Mouse (Mus musculus): ENCODE results near the gene Slc16a6. TPM values are rescaled to one million over a fixed set of nuclear protein-coding genes. Genes with fewer than 3 reads are reported as not detected.

Gene Slc16a6
- polyA plus RNA-seq, 1 experiment from 2014 or later: 5.4 TPM

GRCm38 (mm10) chr11:109419461-109419860, 53.9 kb downstream of the Slc16a6 start:
- H3K4me3 ChIP-seq (replicated peaks): no peak overlapping the region
- no peaks in the 10 kb centered on the region for H3K36me3 ChIP-seq (replicated peaks)
- H3K27ac ChIP-seq: no peak overlapping the region
- 0 out of 2 replicates have a peak, but pooled peaks cover 2% of the 10 kb centered on the region for H3K4me1 ChIP-seq
- 46% methylated on average over 4 of the region's 4 CpGs for WGBS
- no peak overlapping the region for H3K4me2 ChIP-seq
- no peak overlapping the region for H3K9ac ChIP-seq
- no peaks in the 10 kb centered on the region for H3K27me3 ChIP-seq
- H3K9me3 ChIP-seq: peaks cover 5% of the 10 kb centered on the region
- ATAC-seq (ENCODE audit: low FRiP score): no peak

- Histone ChIP-seq H3K27me3 (no peaks in the 10 kb centered on the region), H3K9ac (no peak overlapping the region), H3K4me1 (0 out of 2 replicates have a peak, but pooled peaks cover 2% of the 10 kb centered on the region), H3K36me3 (replicated peaks) (no peaks in the 10 kb centered on the region), H3K27ac (no peak overlapping the region), H3K4me3 (replicated peaks) (no peak overlapping the region), H3K9me3 (peaks cover 5% of the 10 kb centered on the region), H3K4me2 (no peak overlapping the region)
- no peak for ATAC-seq (ENCODE audit: low FRiP score)
- 87% methylated on average over 9 of the region's 9 CpGs for WGBS
Measured at GRCm38 (mm10) chr11:109417472-109418040, 55.8 kb downstream of the Slc16a6 start.

DNA sequence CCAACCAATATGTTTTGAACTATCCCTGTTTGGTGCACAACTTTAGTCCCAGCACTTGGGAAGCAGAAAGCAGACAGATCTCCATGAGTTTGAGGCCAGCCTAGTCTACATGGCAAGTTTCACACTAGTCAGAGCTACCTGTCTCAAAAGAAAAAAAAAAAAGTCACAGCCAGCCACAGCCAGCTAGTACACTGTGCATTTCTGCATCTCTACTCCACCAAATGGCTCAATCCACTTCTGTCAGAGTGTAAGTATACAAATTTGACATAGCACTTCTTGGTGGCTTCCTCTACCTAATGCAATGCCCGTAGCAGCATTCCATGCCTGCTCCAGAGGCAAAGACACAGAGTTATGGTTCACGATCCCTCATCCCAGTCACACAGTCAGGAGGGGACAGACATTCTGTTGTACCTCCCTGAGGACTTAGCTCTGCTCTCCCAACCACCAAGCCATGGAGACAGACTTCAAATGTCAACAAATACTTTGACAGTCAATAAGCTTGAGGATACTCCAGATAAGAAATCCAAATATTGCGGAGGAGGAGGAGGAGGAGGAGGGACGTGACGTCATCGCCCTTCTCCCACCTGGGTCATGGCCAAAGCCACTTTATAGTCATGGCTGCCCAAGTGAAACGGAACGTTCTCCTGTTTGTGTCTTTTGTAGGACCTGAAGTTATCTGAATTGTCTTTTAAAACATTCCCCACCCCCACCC, 56.5 kb downstream of the Slc16a6 start:
- H3K9me3 ChIP-seq: no peaks in the 10 kb centered on the region; the same call in 1 of the 2 replicates
- H3K36me3 ChIP-seq (replicated peaks): no peaks in the 10 kb centered on the region
- no peak overlapping the region for H3K4me2 ChIP-seq
- no peak for ATAC-seq (ENCODE audit: low FRiP score)
- H3K4me1 ChIP-seq: 0 out of 2 replicates have a peak, but pooled peaks cover 2% of the 10 kb centered on the region
- H3K4me3 ChIP-seq (replicated peaks): no peak overlapping the region
- H3K27me3 ChIP-seq: no peaks in the 10 kb centered on the region
- H3K27ac ChIP-seq: no peak overlapping the region
- no peak overlapping the region for H3K9ac ChIP-seq
- 89% methylated on average over 8 of the region's 8 CpGs for WGBS

GRCm38 (mm10) chr11:109414802-109415201, 58.6 kb downstream of the Slc16a6 start:
- Histone ChIP-seq H3K9me3 (no peaks in the 10 kb centered on the region), H3K4me3 (replicated peaks) (no peak overlapping the region), H3K4me2 (no peak overlapping the region), H3K27ac (no peak overlapping the region), H3K36me3 (replicated peaks) (no peaks in the 10 kb centered on the region), H3K27me3 (no peaks in the 10 kb centered on the region), H3K9ac (no peak overlapping the region), H3K4me1 (0 out of 2 replicates have a peak, but pooled peaks cover 2% of the 10 kb centered on the region)
- WGBS: 91% methylated on average over 5 of the region's 5 CpGs
- ATAC-seq (ENCODE audit: low FRiP score): no peak

DNA sequence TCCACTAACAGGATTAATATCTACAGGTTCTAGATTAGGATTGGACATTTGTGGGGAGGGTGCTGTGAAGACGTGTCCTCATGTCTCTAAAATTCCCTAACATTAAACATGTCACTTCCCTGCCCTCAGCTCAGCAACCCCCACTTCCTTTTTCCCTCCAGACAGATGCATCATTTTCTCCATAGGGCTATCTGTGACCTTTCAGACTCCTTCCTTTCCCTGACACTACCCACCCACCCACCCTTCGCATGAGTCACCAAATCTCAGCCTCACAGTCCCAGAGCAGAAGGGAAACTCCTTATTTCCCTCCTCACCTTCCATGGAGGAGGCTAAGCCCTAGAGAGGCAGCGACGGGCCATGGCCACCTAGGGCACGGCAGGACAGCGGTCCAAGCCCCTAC, 59.8 kb downstream of the Slc16a6 start, which contains the start of gene 9930022D16Rik:
Gene 9930022D16Rik (plus strand): TSS at position 301 of the 400 bp plus-strand sequence.
- ATAC-seq (ENCODE audit: low FRiP score): no peak
- Histone ChIP-seq H3K4me2 (no peak within 1 kb of the TSS), H3K36me3 (replicated peaks) (no peaks in the 10 kb centered on the region), H3K4me3 (replicated peaks) (no peak within 1 kb of the TSS), H3K9me3 (no peaks in the 10 kb centered on the region), H3K27ac (no peak within 1 kb of the TSS), H3K27me3 (no peaks in the 10 kb centered on the region), H3K9ac (no peak within 1 kb of the TSS), H3K4me1 (no peaks in the 10 kb centered on the region)
- 93% methylated on average over 6 of the region's 6 CpGs for WGBS

- no peaks in the 10 kb centered on the region for H3K9me3 ChIP-seq
- H3K36me3 ChIP-seq (replicated peaks): no peaks in the 10 kb centered on the region
- H3K4me3 ChIP-seq (replicated peaks): no peak overlapping the region
- no peak overlapping the region for H3K4me2 ChIP-seq
- ATAC-seq (ENCODE audit: low FRiP score): no peak
- WGBS: 91% methylated on average over 15 of the region's 15 CpGs
- no peak overlapping the region for H3K27ac ChIP-seq
- no peak overlapping the region for H3K9ac ChIP-seq
- no peaks in the 10 kb centered on the region for H3K4me1 ChIP-seq
- H3K27me3 ChIP-seq: no peaks in the 10 kb centered on the region
Measured at GRCm38 (mm10) chr11:109410197-109410980, 63.0 kb downstream of the Slc16a6 start.

DNA sequence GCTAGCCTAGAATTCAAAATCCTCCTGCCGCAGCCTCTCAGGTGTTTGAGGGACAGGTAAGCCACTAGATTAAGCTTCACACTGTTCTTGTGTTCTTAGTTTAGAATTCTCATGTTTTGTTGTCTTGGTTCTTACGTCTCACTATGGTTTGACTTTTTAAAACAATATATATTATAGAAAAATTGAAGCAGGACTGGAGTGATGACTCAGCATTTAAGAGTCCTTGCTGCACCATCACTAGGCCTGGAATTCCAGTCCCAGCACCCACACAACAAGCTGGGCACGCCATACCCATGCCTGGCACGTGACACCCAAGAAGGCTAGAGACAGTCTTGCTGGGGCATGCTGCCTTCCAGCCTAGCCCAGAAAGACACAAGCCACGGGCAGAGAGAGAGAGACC, 67.0 kb downstream of the Slc16a6 start:
- H3K4me2 ChIP-seq: no peak overlapping the region
- H3K36me3 ChIP-seq (replicated peaks): peaks cover 1% of the 10 kb centered on the region; the same call in 1 of the 2 replicates
- no peaks in the 10 kb centered on the region for H3K4me1 ChIP-seq
- no peaks in the 10 kb centered on the region for H3K9me3 ChIP-seq
- H3K4me3 ChIP-seq (replicated peaks): no peak overlapping the region
- no peak for ATAC-seq (ENCODE audit: low FRiP score)
- no peak overlapping the region for H3K9ac ChIP-seq
- no peaks in the 10 kb centered on the region for H3K27me3 ChIP-seq
- WGBS: 86% methylated on average over 5 of the region's 5 CpGs
- H3K27ac ChIP-seq: no peak overlapping the region

Small RNAs within 50 kb of the gene (microRNA-seq; reads per million reads assigned to microRNA genes)
- not detected for gene Gm25540

Other genes starting within 250 kb of the Slc16a6 start
- 2.1 and 3.0 TPM in 2 replicates for gene Rgs9, start 175.5 kb downstream of the Slc16a6 start, polyA plus RNA-seq (2016; fragmentation: Nextera tagmentation; extraction: Ambion mirVana)
- gene Gna13, start 110.8 kb downstream of the Slc16a6 start, polyA plus RNA-seq (2016; fragmentation: Nextera tagmentation; extraction: Ambion mirVana): 20.7 and 20.9 TPM in 2 replicates
- gene 9930022D16Rik, start 59.7 kb downstream of the Slc16a6 start, polyA plus RNA-seq (2016; fragmentation: Nextera tagmentation; extraction: Ambion mirVana): not detected in 2 replicates
- 46.9 and 50.2 TPM in 2 replicates for gene Amz2, start 47.7 kb downstream of the Slc16a6 start, polyA plus RNA-seq (2016; fragmentation: Nextera tagmentation; extraction: Ambion mirVana)
- 2.4 and 2.6 TPM in 2 replicates for gene Arsg, start 224 bp downstream of the Slc16a6 start, polyA plus RNA-seq (2016; fragmentation: Nextera tagmentation; extraction: Ambion mirVana)
- 12.9 and 13.6 TPM in 2 replicates for gene Wipi1, start 138.4 kb upstream of the Slc16a6 start, polyA plus RNA-seq (2016; fragmentation: Nextera tagmentation; extraction: Ambion mirVana)
- 413 and 445 TPM in 2 replicates for gene Prkar1a, start 175.8 kb upstream of the Slc16a6 start, polyA plus RNA-seq (2016; fragmentation: Nextera tagmentation; extraction: Ambion mirVana)
- 1.4 and 1.7 TPM in 2 replicates for gene Fam20a, start 248.7 kb upstream of the Slc16a6 start, polyA plus RNA-seq (2016; fragmentation: Nextera tagmentation; extraction: Ambion mirVana)

All from forebrain, embryonic 12.5 days (tissue).